Mouse (Mus musculus) heart, adult 2 months (tissue): ENCODE results near the gene Pofut2. TPM values are rescaled to one million over a fixed set of nuclear protein-coding genes. Genes with fewer than 3 reads are reported as not detected.
A peak's percentile ranks its signal among the peaks of the same experiment; 100 is the strongest.

Experiments used
- DNase-seq, 2 experiments: peaks; one replicate each; pipeline ENCODE4 v3.0.0; 2021
- H3K27ac ChIP-seq: fragments of 200-600 bp; 2 replicates; pipeline ENCODE4 v1.8.1; 2022
- H3K27me3 ChIP-seq: fragments of 200-500 bp; 2 replicates; pipeline ENCODE4 v1.6.1; 2012; ENCODE audit warnings: mild to moderate bottlenecking, low read length, inconsistent platforms, mixed read lengths; ENCODE audit not compliant: control insufficient read depth, insufficient read depth
- H3K36me3 ChIP-seq: fragments of 200-500 bp; 2 replicates; pipeline ENCODE4 v1.6.1; 2012; ENCODE audit warnings: low read length, inconsistent platforms; ENCODE audit not compliant: control insufficient read depth, insufficient read depth
- H3K4me1 ChIP-seq: fragments of 200-500 bp; 2 replicates; pipeline ENCODE4 v1.6.1; 2011; ENCODE audit warnings: low read length; ENCODE audit not compliant: control insufficient read depth, insufficient read depth
- H3K4me3 ChIP-seq: fragments of 200-600 bp; 2 replicates; pipeline ENCODE4 v1.8.1; 2022
- H3K79me2 ChIP-seq: fragments of 200-500 bp; replicated peaks from 2 replicates; pipeline ENCODE4 v1.6.1; 2012; ENCODE audit warnings: mild to moderate bottlenecking, inconsistent platforms, low read length, moderate library complexity, mixed read lengths; ENCODE audit not compliant: control insufficient read depth, insufficient read depth
- H3K9ac ChIP-seq: fragments of 200-500 bp; 2 replicates; pipeline ENCODE4 v1.6.1; 2012; ENCODE audit warnings: low read depth, mild to moderate bottlenecking, control low read depth, inconsistent platforms, low read length, mixed read lengths
- CTCF ChIP-seq: fragments of 200-600 bp; IDR thresholded peaks from 2 replicates; pipeline ENCODE4 v1.8.1; 2022; ENCODE audit warnings: antibody characterized with exemption, mild to moderate bottlenecking, moderate library complexity
- EP300 ChIP-seq: fragments of 200-500 bp; IDR thresholded peaks from 2 replicates; pipeline ENCODE4 v1.6.1; 2011; ENCODE audit warnings: low read depth, low read length, control low read depth; ENCODE audit not compliant: insufficient read depth
- POLR2A ChIP-seq: fragments of 200-500 bp; IDR thresholded peaks from 2 replicates; pipeline ENCODE4 v1.6.1; 2011; ENCODE audit warnings: mild to moderate bottlenecking, low read depth, low read length, control low read depth; ENCODE audit not compliant: insufficient read depth
- WGBS: fragments of 180-500 bp; shearing (Covaris S2); methylation state at CpG from one replicate; pipeline ENCODE4 v1.1.7; 2018; 5-methylcytosine and 5-hydroxymethylcytosine counted together
- intact Hi-C: fragments of 180-260 bp; cut with DNase I; formaldehyde crosslinking; loops from one replicate; pipeline ENCODE4 v1.15.1; 2025
- polyA plus RNA-seq: library from polyadenylated mRNA; depleted of rRNA; stranded (reverse); fragments of >200 nt; gene quantifications from 2 replicates; pipeline ENCODE4 v1.2.3, GENCODE M21; 2012
- total RNA-seq, 2 experiments: library from RNA; stranded (reverse); gene quantifications; 2 replicates each; pipeline ENCODE4 v1.2.3; 2021

Gene Pofut2
- total and polyA plus RNA-seq, 3 experiments: 39.6 to 55.5 (median 44.0) TPM

GRCm38 (mm10) chr10:77226691-77227367, 32.2 kb upstream of the Pofut2 start:
- TF ChIP-seq EP300 (no peak), CTCF (no peak), POLR2A (no peak)
- no peak overlapping the region for H3K27ac ChIP-seq
- H3K36me3 ChIP-seq: no peaks in the 10 kb centered on the region
- peaks cover 6% of the 10 kb centered on the region for H3K4me1 ChIP-seq
- intact Hi-C loops: no loop called here
- H3K79me2 ChIP-seq: no peaks in the 10 kb centered on the region
- H3K9ac ChIP-seq: no peak overlapping the region
- no peak for DNase-seq
- no peak overlapping the region for H3K4me3 ChIP-seq
- 64% methylated on average over 8 of the region's 8 CpGs for WGBS
- no peaks in the 10 kb centered on the region for H3K27me3 ChIP-seq

- Histone ChIP-seq H3K36me3 (no peaks in the 10 kb centered on the region), H3K9ac (no peak overlapping the region), H3K27me3 (no peaks in the 10 kb centered on the region), H3K79me2 (no peaks in the 10 kb centered on the region), H3K27ac (no peak overlapping the region), H3K4me1 (peaks cover 6% of the 10 kb centered on the region), H3K4me3 (no peak overlapping the region)
- no peak for DNase-seq
- TF ChIP-seq EP300 (no peak), POLR2A (no peak), CTCF (no peak)
- intact Hi-C loops: no loop called here
- 90% methylated on average over 6 of the region's 6 CpGs for WGBS
Measured at GRCm38 (mm10) chr10:77227368-77227723, 31.7 kb upstream of the Pofut2 start.

GRCm38 (mm10) chr10:77229609-77230595, 29.1 kb upstream of the Pofut2 start:
- DNase-seq: peak in 1 of 2 experiments; percentile 15
- no peak overlapping the region for H3K27ac ChIP-seq

GRCm38 (mm10) chr10:77231861-77232755, 26.9 kb upstream of the Pofut2 start:
- DNase-seq: no peak
- H3K27ac ChIP-seq: no peak overlapping the region
- intact Hi-C loops: no loop called here
- H3K4me3 ChIP-seq: no peak overlapping the region
- TF ChIP-seq CTCF (no peak), POLR2A (no peak), EP300 (no peak)
- H3K79me2 ChIP-seq: no peaks in the 10 kb centered on the region
- peaks cover 5% of the 10 kb centered on the region; the same call in 1 of the 2 replicates for H3K4me1 ChIP-seq
- no peaks in the 10 kb centered on the region for H3K27me3 ChIP-seq
- no peaks in the 10 kb centered on the region for H3K36me3 ChIP-seq
- WGBS: 67% methylated on average over 16 of the region's 16 CpGs
- no peak overlapping the region for H3K9ac ChIP-seq

More at GRCm38 (mm10) chr10:77229609-77230595, 29.1 kb upstream of the Pofut2 start:
- H3K79me2 ChIP-seq: no peaks in the 10 kb centered on the region
- TF ChIP-seq POLR2A (no peak), CTCF (no peak), EP300 (no peak)
- H3K36me3 ChIP-seq: no peaks in the 10 kb centered on the region
- H3K27me3 ChIP-seq: no peaks in the 10 kb centered on the region
- 42% methylated on average over 13 of the region's 13 CpGs for WGBS
- intact Hi-C loops: no loop called here
- peaks cover 8% of the 10 kb centered on the region for H3K4me1 ChIP-seq
- no peak overlapping the region for H3K4me3 ChIP-seq
- H3K9ac ChIP-seq: no peak overlapping the region

- Histone ChIP-seq H3K27me3 (no peaks in the 10 kb centered on the region), H3K36me3 (no peaks in the 10 kb centered on the region), H3K79me2 (no peaks in the 10 kb centered on the region), H3K4me3 (no peak overlapping the region), H3K4me1 (peaks cover 5% of the 10 kb centered on the region; the same call in 1 of the 2 replicates), H3K27ac (no peak overlapping the region), H3K9ac (no peak overlapping the region)
- no peak for TF ChIP-seq EP300
- TF ChIP-seq POLR2A: no peak
- no peak for TF ChIP-seq CTCF
- no peak for DNase-seq
- 97% methylated on average over 1 of the region's 1 CpGs for WGBS
- intact Hi-C loops: no loop called here
Measured at GRCm38 (mm10) chr10:77233230-77233629, 25.8 kb upstream of the Pofut2 start.
